Mouse (Mus musculus) heart, embryonic 13.5 days (tissue): ENCODE measurements around the gene Cdkn1b. TPM values are rescaled to one million over a fixed set of nuclear protein-coding genes. Genes with fewer than 3 reads are reported as not detected.

ENCODE experiments used
- ATAC-seq: fragments of 200-750 bp; cut with Nextera tagmentation; 2 replicates; pipeline ENCODE4 v1.8.0; 2017; ENCODE audit warnings: moderate TSS enrichment; ENCODE audit not compliant: insufficient number of reproducible peaks, low FRiP score, low TSS enrichment; ENCODE audit errors: extremely low read depth
- H3K27ac ChIP-seq: fragments of 300-500 bp; sonication (generic); replicated peaks from 2 replicates; pipeline ENCODE4 v1.5.1; 2015; ENCODE audit warnings: moderate library complexity, mild to moderate bottlenecking, inconsistent platforms
- H3K27me3 ChIP-seq: fragments of 300-500 bp; sonication (generic); replicated peaks from 2 replicates; pipeline ENCODE4 v1.6.1; 2015; ENCODE audit warnings: mild to moderate bottlenecking, inconsistent platforms
- H3K36me3 ChIP-seq: fragments of 300-500 bp; sonication (generic); 2 replicates; pipeline ENCODE4 v1.6.1; 2015; ENCODE audit warnings: mild to moderate bottlenecking, inconsistent platforms
- H3K4me1 ChIP-seq: fragments of 300-500 bp; sonication (generic); 2 replicates; pipeline ENCODE4 v1.6.1; 2015; ENCODE audit warnings: inconsistent platforms
- H3K4me2 ChIP-seq: fragments of 300-500 bp; sonication (generic); 2 replicates; pipeline ENCODE4 v1.6.1; 2015; ENCODE audit warnings: inconsistent platforms, mild to moderate bottlenecking, moderate library complexity
- H3K4me3 ChIP-seq: fragments of 300-500 bp; sonication (generic); 2 replicates; pipeline ENCODE4 v1.5.1; 2015; ENCODE audit warnings: moderate library complexity, mild to moderate bottlenecking, inconsistent platforms
- H3K9ac ChIP-seq: fragments of 300-500 bp; sonication (generic); 2 replicates; pipeline ENCODE4 v1.6.1; 2015; ENCODE audit warnings: inconsistent platforms, mild to moderate bottlenecking, moderate library complexity
- H3K9me3 ChIP-seq: fragments of 300-500 bp; sonication (generic); 2 replicates; pipeline ENCODE4 v1.6.1; 2016; ENCODE audit warnings: inconsistent platforms
- WGBS: fragments of 180-500 bp; shearing (Covaris S2); methylation state at CpG from one replicate; pipeline ENCODE4 v1.1.7; 2015; ENCODE audit warnings: mixed read lengths; 5-methylcytosine and 5-hydroxymethylcytosine counted together
- polyA plus RNA-seq: library from polyadenylated mRNA; unstranded; fragments of >200 nt; fragmentation: Nextera tagmentation; extraction: Ambion mirVana; gene quantifications from 2 replicates; pipeline ENCODE4 v1.2.1, GENCODE M21; 2015

The Cdkn1b gene
- polyA plus RNA-seq, 1 experiment from 2014 or later: 14.4 TPM

- no peak overlapping the region for H3K9ac ChIP-seq
- WGBS: 76% methylated on average over 10 of the region's 10 CpGs
- ATAC-seq: no peak
- H3K4me1 ChIP-seq: peaks cover 2% of the 10 kb centered on the region; the same call in 1 of the 2 replicates
- H3K4me3 ChIP-seq: no peak overlapping the region
- no peaks in the 10 kb centered on the region for H3K36me3 ChIP-seq
- H3K27ac ChIP-seq: no peak overlapping the region
- 0 out of 2 replicates have a peak, but pooled peaks cover 2% of the 10 kb centered on the region for H3K9me3 ChIP-seq
- H3K4me2 ChIP-seq: no peak overlapping the region
- H3K27me3 ChIP-seq: no peaks in the 10 kb centered on the region
Measured at GRCm38 (mm10) chr6:134903891-134904884, 16.0 kb upstream of the Cdkn1b start.

GRCm38 (mm10) chr6:134905811-134906210 lies 14.4 kb upstream of the Cdkn1b start:
- Histone ChIP-seq H3K4me1 (no peaks in the 10 kb centered on the region), H3K36me3 (no peaks in the 10 kb centered on the region), H3K27me3 (no peaks in the 10 kb centered on the region), H3K27ac (no peak overlapping the region), H3K4me2 (no peak overlapping the region), H3K9ac (no peak overlapping the region), H3K4me3 (no peak overlapping the region), H3K9me3 (0 out of 2 replicates have a peak, but pooled peaks cover 2% of the 10 kb centered on the region)
- WGBS: 81% methylated on average over 1 of the region's 1 CpGs
- no peak for ATAC-seq

GRCm38 (mm10) chr6:134914523-134914922 lies 5.7 kb upstream of the Cdkn1b start:
- H3K4me3 ChIP-seq: no peak overlapping the region
- 0 out of 2 replicates have a peak, but pooled peaks cover 6% of the 10 kb centered on the region for H3K27me3 ChIP-seq
- H3K9ac ChIP-seq: no peak overlapping the region
- ATAC-seq: no peak
- H3K27ac ChIP-seq: no peak overlapping the region
- no peak overlapping the region for H3K4me2 ChIP-seq
- peaks cover 14% of the 10 kb centered on the region for H3K4me1 ChIP-seq
- no peaks in the 10 kb centered on the region for H3K9me3 ChIP-seq
- 87% methylated on average over 5 of the region's 5 CpGs for WGBS
- H3K36me3 ChIP-seq: no peaks in the 10 kb centered on the region

DNA sequence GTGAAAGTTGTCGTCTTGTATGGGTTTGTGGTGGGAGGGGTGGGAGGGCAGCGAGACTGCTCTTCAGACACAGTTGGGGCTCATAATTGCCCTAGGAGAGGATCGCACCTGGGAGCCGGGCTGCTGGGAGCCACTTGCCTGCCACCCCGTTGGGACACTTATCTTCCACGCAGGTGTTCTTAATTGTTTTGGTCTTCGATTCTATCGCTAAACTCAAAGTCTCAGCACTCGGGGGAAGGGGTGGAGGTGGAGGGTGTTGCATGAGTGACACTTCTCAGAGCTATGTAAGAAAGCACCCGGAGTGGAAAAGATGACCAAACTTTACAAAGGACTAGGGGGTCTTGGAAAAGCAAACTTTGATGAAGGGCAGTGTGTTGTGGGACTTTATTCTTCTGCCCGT lies 3.6 kb upstream of the Cdkn1b start:
- H3K36me3 ChIP-seq: no peaks in the 10 kb centered on the region
- H3K4me3 ChIP-seq: peak overlapping the region; percentile 66
- 2% methylated on average over 11 of the region's 11 CpGs for WGBS
- peak overlapping the region; percentile 92 for H3K4me2 ChIP-seq
- H3K27ac ChIP-seq: peak overlapping the region; percentile 60; the same call in 1 of the 2 replicates
- peaks cover 15% of the 10 kb centered on the region for H3K4me1 ChIP-seq
- ATAC-seq: no peak
- H3K9ac ChIP-seq: peak overlapping the region; percentile 83
- H3K27me3 ChIP-seq: 0 out of 2 replicates have a peak, but pooled peaks cover 6% of the 10 kb centered on the region
- H3K9me3 ChIP-seq: no peaks in the 10 kb centered on the region

DNA sequence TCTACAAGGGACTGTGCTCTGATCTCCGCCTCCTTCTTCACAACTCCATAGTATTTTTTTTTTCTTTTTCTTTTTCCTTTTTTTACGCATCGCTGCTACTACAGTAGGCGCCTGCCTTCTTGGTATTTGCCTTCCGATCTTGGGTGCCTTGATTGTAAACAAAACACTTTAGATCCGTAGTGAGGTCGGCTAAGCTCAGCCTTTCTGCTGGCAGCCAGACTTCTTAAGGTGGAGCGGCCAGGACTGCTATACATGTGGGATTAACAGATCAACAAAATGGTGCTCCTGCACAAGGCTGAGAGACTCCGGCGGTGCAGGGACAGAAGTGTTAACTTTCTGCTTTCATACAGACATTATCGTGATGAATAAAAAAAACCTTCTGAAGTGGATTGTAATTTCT lies 3.1 kb upstream of the Cdkn1b start:
- peaks cover 18% of the 10 kb centered on the region for H3K4me1 ChIP-seq
- H3K4me3 ChIP-seq: peak overlapping the region; percentile 66
- H3K27me3 ChIP-seq: 0 out of 2 replicates have a peak, but pooled peaks cover 6% of the 10 kb centered on the region
- H3K27ac ChIP-seq: peak overlapping the region; percentile 60; the same call in 1 of the 2 replicates
- H3K4me2 ChIP-seq: peak overlapping the region; percentile 92
- no peaks in the 10 kb centered on the region for H3K9me3 ChIP-seq
- 2% methylated on average over 11 of the region's 11 CpGs for WGBS
- H3K36me3 ChIP-seq: peaks cover 2% of the 10 kb centered on the region; the same call in 1 of the 2 replicates
- H3K9ac ChIP-seq: peak overlapping the region; percentile 83
- no peak for ATAC-seq

DNA sequence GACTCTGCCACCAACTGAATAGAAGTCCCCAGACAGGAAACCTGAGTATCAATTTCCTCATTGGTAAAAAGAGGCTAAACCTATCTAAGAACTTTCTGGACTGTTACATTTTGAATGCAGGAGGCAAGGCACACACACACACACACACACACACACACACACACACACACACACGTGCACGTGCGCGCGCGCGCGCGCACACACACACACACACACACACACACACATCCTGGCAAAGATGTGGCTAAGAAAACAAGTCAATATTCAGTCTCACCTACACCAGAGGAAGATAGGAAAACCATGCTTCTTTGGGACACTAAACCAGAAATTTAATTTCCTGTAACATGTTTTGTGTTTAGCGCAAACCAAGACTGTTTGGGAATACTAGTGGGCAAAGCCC lies 1.4 kb upstream of the Cdkn1b start:
- WGBS: 92% methylated on average over 10 of the region's 10 CpGs
- H3K27me3 ChIP-seq: 0 out of 2 replicates have a peak, but pooled peaks cover 6% of the 10 kb centered on the region
- no peak overlapping the region for H3K27ac ChIP-seq
- H3K9ac ChIP-seq: no peak overlapping the region
- peak overlapping the region; percentile 95 for H3K4me2 ChIP-seq
- peak overlapping the region; percentile 97; the same call in 1 of the 2 replicates for H3K4me3 ChIP-seq
- H3K4me1 ChIP-seq: peaks cover 34% of the 10 kb centered on the region
- no peaks in the 10 kb centered on the region for H3K9me3 ChIP-seq
- no peak for ATAC-seq
- H3K36me3 ChIP-seq: peaks cover 14% of the 10 kb centered on the region

DNA sequence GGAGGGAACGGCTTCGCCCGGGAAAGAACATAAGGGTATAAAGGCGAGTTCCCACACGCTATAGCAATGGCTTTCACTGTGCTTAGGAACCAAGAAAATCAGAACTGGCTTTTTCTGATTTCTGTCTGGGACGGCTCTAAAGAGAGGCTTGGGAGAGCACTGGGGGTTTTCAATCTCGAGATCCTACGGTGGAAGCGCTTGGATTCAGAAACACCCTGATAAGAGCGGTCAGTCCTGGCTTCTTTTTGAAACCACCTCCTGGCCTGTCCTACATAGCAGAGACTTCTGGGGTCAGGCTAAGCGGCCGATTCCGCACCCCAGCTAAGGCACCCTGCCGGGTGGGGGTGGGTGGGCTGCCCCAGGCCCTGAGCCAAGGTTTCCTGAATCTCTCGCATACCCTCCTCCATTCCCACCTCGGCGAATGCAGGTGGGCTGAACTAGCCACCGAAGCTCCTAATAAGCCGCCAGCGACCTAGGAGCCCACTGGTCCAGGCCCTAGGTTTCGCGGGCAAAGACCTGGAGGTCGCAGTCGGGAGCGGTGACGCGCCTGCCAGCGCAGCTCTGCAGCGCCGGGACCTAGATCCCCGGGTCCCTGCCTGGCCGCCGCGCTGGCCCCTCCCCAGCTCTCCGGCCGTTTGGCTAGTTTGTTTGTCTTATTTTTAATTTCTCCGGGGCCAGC lies 551 bp upstream of the Cdkn1b start:
- H3K4me2 ChIP-seq: peak overlapping the region; percentile 95
- peaks cover 36% of the 10 kb centered on the region for H3K4me1 ChIP-seq
- 3% methylated on average over 37 of the region's 37 CpGs for WGBS
- H3K9ac ChIP-seq: peak overlapping the region; percentile 98
- peak overlapping the region; percentile 99 for H3K27ac ChIP-seq
- ATAC-seq: peak; percentile 49; the same call in 1 of the 2 replicates
- no peaks in the 10 kb centered on the region for H3K9me3 ChIP-seq
- peaks cover 20% of the 10 kb centered on the region for H3K36me3 ChIP-seq
- 0 out of 2 replicates have a peak, but pooled peaks cover 3% of the 10 kb centered on the region for H3K27me3 ChIP-seq
- H3K4me3 ChIP-seq: peak overlapping the region; percentile 97

DNA sequence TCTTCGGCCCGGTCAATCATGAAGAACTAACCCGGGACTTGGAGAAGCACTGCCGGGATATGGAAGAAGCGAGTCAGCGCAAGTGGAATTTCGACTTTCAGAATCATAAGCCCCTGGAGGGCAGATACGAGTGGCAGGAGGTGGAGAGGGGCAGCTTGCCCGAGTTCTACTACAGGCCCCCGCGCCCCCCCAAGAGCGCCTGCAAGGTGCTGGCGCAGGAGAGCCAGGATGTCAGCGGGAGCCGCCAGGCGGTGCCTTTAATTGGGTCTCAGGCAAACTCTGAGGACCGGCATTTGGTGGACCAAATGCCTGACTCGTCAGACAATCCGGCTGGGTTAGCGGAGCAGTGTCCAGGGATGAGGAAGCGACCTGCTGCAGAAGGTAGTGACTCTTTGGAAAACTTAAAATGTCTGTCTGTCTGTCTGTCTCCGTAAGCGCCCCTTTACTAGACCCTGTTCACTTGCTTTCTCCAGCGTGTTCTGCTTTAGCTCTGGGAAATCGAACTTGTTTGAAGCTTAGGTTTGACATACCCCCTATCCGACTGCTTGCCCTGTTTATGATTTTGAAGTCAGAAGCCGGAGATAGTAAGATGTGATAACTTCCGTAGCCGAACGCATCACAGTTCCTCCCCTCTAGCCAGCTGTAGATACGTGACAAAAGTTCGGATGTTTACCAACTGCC lies 953 bp downstream of the Cdkn1b start:
- peak; percentile 7; the same call in 1 of the 2 replicates for ATAC-seq
- Histone ChIP-seq H3K27me3 (0 out of 2 replicates have a peak, but pooled peaks cover 3% of the 10 kb centered on the region), H3K9ac (peak overlapping the region; percentile 98), H3K9me3 (no peaks in the 10 kb centered on the region), H3K4me1 (peaks cover 44% of the 10 kb centered on the region), H3K4me2 (peak overlapping the region; percentile 95), H3K36me3 (peaks cover 22% of the 10 kb centered on the region), H3K4me3 (peak overlapping the region; percentile 97), H3K27ac (peak overlapping the region; percentile 99)
- WGBS: 1% methylated on average over 32 of the region's 32 CpGs

DNA sequence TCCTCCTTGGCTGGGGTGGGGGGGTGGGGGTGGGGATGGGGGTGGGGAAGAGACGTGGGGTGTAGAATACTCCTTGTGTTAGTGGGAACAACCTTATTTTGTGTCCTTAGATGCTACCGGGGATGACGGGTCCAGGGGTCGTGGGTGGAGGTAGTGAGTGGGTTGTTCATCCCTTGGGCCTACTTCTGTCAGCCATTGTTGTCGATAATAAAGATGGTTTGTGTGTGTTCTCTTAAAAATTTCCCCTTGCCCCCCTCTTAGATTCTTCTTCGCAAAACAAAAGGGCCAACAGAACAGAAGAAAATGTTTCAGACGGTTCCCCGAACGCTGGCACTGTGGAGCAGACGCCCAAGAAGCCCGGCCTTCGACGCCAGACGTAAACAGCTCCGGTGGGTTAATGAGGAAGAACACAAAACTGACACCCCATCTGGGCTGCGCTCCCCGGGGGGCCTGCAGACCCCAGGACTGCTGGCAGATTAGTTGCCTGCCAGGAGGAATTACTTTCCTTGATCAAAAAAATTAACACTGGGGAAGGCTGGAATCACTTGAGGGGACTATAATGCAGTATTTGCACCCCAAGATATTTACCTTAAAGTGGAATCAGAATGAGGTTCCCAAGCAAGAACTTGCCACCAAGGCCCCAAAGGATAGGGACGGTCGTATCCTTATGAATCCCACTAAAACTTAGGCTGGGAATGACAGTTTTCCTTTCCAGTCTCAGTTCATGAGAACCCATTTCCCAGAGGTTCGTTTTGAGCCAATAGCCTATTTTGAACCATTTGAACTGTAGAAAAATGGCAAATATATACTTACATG lies 1.7 kb downstream of the Cdkn1b start:
- 6% methylated on average over 20 of the region's 20 CpGs for WGBS
- no peaks in the 10 kb centered on the region for H3K9me3 ChIP-seq
- H3K4me1 ChIP-seq: peaks cover 49% of the 10 kb centered on the region
- H3K27ac ChIP-seq: peak overlapping the region; percentile 99
- H3K4me3 ChIP-seq: peak overlapping the region; percentile 97
- 0 out of 2 replicates have a peak, but pooled peaks cover 3% of the 10 kb centered on the region for H3K27me3 ChIP-seq
- no peak for ATAC-seq
- H3K4me2 ChIP-seq: peak overlapping the region; percentile 95
- H3K36me3 ChIP-seq: peaks cover 22% of the 10 kb centered on the region
- peak overlapping the region; percentile 98 for H3K9ac ChIP-seq
